Mouse (Mus musculus): ENCODE results near the gene Tent5b.

Tent5b gene

DNA sequence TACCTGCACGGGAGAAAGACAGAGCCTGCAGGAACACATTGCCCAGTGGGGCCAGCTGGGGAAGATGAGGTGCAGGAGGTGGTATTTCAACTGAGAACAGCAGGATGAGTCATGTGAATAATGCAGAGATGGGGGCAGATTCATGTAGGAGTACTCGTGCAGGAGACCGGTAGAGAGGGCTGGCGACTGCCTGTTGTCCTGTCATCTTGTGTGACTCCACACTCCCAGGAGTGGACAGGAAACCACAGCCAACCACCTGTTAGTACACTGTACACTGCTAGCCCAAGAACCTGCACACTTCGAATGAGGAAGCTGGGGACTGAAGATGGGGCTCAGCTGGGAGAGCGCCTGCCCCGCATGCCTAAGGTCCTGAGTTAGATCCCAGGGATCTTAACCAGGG is 21.6 kb downstream of the Tent5b start:
- DNase-seq (ENCODE audit: low read depth) = no peak

DNA sequence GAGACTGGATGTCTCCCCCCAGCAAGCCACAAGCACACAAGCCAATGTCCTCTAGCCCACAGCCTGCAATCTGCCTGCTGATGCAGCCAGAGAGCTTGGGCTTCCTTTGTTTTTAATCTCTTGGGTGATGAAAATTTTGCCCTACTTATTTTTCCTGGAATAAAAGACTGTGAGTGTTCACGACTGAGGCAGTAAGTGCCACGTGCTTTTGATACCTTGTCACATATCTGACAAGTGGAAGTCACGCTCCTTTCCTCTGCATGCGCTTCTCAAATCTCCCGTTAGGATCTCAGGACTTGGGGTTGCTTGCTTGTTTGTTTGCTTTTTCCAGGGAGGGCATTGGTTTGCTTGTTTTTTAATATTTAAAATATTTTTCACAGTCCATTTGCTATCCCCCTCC is 24.4 kb downstream of the Tent5b start:
- no peak for DNase-seq (ENCODE audit: low read depth)

DNA sequence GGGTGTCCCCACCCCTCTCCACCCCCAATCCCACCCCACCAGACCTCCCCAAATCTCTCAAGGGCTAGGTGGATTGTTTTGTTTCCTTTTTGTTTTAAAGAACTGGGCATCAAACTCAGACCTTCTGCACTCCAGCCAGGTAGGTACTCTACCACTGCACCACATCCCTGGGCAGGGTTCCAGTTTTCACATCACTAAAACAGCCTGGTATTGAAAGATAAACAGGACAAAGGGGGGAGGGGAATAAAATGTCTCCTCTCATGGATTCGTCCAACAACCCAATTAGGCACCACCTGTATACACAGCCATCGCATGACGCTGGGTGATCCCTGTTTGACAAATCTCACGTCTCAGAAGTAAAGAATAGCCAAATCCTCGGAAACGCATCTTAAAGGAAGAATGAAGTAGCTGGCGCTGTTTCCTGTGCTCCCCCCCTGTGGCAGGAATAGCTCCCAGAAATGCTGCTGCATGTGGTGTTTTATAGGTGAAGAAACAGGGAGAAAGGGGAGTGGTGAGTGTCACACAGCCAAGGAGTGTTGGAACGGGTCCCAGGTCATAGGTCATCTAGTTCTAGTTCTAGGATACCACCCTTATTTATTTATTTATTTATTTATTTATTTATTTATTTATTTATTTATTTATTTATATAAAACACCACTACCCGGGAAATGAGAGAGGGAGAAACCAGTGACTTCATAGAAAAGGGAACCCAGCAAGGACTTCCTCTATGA is 25.0 kb downstream of the Tent5b start:
- no peak for DNase-seq (ENCODE audit: low read depth)

DNA sequence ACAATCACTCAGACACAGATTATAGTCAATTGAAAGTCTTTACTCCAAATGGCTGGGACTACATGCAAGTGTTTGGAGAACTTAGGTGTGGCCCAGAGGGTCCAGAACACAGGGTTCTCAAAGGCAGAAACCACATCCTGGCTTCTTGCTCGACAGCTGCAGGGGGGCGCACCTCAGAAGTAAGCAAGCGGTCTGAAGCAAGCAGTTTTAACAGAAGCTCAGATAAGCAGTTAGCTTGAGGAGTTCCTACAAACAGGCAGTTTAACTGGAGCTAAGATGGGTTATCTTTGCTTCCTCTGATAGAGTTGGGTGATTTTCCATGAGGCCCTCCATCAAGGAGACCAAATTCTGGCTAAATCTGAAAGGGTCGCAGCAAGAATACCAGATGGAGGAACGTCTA is 26.6 kb downstream of the Tent5b start:
- no peak for DNase-seq (ENCODE audit: low read depth)

DNA sequence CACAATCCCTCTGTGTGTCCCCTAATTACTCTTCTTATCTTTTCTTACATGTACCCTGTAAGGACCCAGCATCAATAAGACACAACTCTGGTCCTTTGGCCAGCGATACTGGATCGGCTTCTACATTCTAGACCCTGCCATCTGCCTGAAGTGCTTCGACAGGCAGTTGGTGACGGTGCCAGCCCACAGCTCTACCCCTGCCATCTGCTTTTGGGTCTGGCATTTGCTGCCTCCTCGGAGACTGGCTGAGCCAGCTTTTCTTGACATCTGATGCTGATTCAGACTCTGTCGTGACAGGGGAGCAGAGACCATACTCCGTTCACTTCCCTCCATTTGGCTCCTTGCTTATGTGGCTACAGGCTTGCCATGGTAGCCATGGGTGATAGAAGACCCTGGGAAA is 29.1 kb downstream of the Tent5b start:
- DNase-seq (ENCODE audit: low read depth) = no peak

DNA sequence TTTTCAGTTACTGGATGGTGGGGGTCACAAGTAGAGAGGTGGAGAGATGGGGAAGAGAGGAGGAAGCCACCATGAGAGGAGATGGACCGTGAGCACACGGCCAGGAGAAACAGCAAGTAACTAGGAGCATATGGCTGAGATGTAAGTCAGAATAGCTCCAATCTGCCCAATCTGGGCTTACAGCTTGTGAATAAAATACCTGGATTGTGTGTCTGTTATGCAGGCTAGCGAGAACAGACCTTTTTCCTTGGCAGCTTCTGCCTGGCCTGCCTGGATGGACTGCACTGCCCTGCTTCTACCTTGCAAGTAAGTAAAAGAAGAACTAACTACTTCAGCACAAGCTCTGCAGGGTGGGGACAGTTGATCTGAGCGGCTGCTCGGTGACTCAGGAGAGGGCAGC is 31.1 kb downstream of the Tent5b start:
- DNase-seq (ENCODE audit: low read depth) = no peak

DNA sequence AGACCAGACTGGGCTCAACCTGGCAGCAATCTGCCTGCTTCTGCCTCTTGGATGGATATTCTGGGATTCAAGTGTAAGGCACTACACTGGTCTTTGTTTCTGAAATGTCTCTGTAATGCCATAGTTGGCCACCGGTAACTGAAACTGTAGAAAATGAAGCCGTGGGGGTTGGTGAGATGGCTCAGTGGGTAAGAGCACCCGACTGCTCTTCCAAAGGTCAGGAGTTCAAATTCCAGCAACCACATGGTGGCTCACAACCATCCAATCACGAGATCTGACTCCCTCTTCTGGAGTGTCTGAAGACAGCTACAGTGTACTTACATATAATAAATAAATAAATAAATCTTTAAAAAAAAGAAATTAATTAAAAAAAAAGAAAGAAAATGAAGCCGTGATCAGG is 32.6 kb downstream of the Tent5b start:
- peak; percentile 17 for DNase-seq (ENCODE audit: low read depth)

DNA sequence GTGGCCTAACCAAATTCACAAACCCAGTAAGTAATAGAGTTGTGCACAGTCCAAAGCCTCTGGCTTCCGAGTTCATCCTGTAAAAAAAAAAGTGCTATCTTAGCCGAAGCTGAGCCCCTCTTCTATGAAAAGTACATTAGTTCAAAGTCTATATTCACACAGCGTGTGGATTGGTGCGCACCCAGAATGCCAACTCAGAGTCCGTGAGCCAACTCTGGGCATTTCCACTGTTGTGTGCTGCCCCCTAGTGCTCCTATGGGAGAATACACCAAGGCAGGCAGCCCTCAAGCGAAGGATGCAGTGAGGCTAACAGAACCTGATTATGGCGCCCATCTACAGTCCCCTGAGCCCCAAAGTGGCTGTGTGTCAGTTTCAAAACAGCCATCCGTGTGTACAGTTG is 33.0 kb downstream of the Tent5b start:
- peak; percentile 81 for DNase-seq (ENCODE audit: low read depth)

DNA sequence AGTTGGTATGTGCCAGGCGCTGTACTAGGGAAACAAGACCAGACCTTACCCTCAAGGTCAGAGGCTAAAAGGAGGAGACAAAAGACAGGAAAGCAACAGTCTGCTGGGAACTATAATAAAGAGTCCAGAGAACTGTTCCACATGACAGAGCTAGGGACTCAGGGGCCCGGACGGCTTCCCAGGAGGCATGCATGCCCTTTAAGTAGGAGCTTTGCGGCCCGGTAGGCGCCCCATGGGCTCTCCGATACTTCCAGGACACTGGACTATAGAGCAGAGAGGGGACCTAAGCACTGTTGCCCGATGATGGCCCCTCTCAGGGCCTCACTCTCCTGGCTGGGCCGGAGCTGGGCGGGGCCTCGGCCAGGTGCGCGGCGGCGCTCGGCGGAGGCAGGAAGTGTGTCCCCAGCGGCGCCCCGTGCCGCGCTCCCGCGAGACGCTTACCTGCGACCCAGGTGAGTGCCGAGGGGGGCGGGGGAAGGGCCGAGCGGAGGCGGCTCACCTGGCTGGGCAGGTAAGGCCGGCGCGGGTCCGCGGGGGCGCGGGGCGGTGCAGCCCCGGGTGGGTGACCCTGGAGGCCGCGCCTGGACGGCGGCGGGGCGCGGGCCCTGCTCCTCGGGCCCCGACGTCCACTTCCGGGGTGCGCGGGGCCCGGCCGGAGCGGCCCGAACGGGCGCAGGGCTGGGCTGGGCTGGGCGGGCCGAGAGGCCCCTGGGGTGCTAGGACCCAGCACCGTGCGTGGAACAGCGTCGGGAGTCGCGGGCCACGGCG is 38.9 kb downstream of the Tent5b start, which contains the start of gene Kdf1:
TSS of gene Kdf1 (plus strand) at position 363 of the 768 bp plus-strand sequence.
- no peak for DNase-seq (ENCODE audit: low read depth)

DNA sequence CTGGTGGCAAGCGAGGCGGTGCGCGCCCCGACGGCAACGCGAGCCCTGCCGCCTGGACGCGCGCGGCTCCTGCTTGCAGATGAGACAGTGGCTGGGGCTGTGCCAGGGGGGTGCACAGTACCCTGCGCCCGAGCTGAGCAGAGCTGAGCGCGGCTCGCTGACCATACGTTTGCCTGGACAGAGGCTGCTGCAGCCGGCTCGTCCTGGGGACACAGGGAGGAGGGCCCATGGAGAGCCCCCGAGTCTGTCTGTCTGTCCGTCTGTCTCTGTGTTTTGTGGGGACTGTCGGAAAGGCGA is 39.4 kb downstream of the Tent5b start:
- no peak for DNase-seq (ENCODE audit: low read depth)

DNA sequence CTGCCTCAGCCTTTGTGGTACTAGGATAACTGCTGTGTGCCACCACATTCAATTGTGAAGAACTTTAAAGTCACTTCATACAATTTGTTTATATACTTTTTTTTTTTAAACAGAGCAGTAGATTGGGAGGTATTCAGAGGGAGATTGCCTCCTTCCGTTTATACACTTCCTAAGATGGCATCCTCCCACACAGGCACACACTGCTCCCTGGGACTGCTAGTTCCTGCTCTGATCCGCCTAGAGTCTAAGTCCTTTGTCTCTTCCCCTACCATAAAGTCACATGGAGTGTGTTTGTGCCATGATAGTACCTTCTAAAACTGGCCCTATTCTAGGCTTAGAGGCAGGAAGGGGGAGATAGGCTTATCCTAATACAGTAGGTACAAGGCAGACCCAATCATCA is 41.6 kb downstream of the Tent5b start:
- DNase-seq (ENCODE audit: low read depth) = no peak

DNA sequence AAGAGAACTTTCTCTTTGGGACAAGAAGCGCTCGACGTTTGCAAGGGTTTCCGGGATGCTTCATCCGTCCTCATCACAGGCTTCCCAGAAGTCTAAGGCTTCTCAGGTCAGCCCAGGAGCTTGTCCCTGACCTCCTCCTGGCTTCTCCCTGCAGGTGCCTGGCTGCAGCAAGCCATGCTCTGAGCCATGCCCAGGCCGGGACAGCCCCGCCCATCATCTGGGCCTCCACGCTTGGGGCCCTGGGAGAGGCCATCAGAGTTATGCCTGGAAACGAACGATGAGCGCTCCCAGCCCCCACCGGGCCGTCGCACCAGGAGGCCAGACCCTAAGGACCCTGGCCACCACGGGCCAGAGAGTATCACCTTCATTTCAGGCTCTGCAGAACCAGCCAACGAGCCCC is 47.9 kb downstream of the Tent5b start:
- DNase-seq (ENCODE audit: low read depth) = no peak

DNA sequence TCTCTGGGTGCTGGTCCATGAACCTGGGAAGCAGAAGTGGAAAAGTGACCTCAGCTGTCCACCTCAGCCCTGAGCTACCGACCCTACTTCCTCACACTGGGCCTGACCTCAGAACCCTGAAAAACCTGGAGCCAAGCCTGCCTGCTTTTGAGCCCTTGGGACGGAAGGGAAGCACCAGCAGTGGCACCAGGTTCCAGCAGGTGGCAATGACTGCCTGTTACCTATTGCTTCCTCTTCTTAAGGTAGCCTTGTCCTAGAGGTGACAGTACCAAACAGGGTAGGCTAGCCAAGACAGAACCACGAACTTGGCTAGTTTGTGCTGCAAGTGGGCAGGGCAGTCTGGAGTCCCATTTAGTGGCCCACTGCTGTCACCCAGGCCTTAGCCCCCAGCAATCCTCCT is 52.8 kb downstream of the Tent5b start:
- DNase-seq (ENCODE audit: low read depth) = no peak

DNA sequence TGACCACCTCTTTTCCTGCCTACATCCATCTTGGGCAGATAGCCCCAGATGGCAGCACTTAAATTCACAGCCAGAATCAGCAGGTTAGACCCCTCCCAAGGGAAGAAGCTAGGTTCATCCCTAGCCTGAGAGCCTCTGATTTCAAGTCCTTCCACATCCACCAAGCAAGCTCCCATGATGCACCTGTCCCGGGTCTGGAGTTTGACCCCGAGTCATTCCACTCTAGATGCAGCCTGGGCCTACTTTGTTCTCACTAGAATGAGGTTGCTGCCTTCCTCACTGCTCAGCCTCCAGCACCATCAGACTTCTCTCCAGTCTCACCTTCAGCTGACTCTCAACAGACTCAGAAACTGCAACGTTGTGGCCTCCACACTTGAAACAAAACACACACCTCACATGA is 56.1 kb downstream of the Tent5b start:
- DNase-seq (ENCODE audit: low read depth) = no peak

DNA sequence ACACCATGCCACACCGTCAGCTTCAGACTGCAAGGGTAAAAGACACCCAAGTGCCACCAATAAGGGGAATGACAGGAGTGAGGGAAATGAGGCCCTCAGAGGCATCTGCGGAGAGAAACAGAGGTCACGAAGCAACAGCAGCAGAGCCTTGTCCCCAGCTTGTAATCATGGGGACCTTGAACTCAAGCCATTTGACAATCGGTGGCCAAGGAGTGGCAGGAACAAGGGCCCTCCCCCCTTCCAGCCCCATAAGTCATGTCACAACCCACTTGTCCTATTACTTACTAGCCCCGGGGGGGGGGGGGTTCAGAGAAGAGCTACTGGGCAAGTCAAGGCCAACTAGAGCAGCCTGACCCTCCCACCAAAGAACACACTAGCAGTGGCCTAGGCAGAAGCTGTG is 56.7 kb downstream of the Tent5b start:
- no peak for DNase-seq (ENCODE audit: low read depth)
